Mouse (Mus musculus) heart, postnatal 4 days (tissue): ENCODE measurements around the gene Cct3. TPM values are rescaled to one million over a fixed set of nuclear protein-coding genes. Genes with fewer than 3 reads are reported as not detected.
"Not testable (repeated sequence)": the region's sequence is repeated elsewhere in the genome, so short reads cannot be mapped to it uniquely, and the experiment has no call there.

Experiments
- DNase-seq: peaks from one replicate; pipeline ENCODE4 v3.0.0; 2021
- total RNA-seq, 2 experiments: library from RNA; stranded (reverse); gene quantifications; 2 replicates each; pipeline ENCODE4 v1.2.3; 2021

The Cct3 gene
- total RNA-seq, 2 experiments from 2014 or later: 257 TPM

DNA sequence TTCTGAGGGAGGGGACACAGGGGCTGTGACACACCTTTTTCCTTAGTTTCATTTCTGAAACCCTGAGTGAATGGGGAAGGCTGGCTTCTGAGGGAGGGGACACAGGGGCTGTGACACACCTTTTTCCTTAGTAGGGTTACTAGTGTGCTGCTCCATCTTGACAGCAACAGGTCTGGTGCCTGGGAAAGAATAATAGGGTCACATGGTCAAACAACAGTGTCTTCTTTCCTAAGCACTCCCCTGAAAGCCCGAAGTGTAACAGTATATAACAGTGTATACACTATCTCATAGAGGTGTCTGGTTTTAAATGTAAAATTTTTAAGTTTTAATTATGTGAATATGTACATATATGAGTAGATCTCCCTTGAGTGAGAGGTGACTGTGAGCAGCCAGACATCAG lies 1.6 kb upstream of the Cct3 start:
- not testable (repeated sequence) for DNase-seq

DNA sequence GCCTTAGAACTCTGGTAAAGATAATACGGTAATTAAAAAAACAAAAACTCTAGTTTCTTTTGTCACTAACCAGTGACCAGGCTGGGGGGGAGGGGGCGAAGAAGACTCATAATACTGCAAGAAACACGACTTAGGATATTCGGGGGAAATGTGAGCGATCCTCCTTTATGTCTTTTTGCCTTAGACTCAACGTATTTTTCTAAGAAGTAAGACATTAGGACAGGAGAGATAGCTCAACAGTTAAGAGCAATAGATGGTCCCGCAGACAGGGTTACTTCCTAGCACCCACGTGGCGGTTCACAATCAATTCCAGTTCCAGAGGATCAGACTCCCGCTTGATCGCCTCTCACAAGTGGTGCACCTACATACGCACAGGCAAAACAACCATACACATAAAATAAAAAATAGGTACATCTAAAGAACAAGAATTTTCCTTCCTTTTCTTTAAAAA lies 781 bp upstream of the Cct3 start:
- DNase-seq: no peak

- no peak for DNase-seq
Measured at GRCm38 (mm10) chr3:88297321-88297851, 470 bp downstream of the Cct3 start.

- DNase-seq: no peak
Measured at GRCm38 (mm10) chr3:88299172-88299571, 2.3 kb downstream of the Cct3 start.

GRCm38 (mm10) chr3:88324951-88325405 lies 28.1 kb downstream of the Cct3 start, which contains the start of gene Glmp:
Glmp (plus strand) TSS chr3:88325023.
- DNase-seq: peak; percentile 61

- DNase-seq: no peak
Measured at GRCm38 (mm10) chr3:88328956-88329355, 32.0 kb downstream of the Cct3 start.

DNA sequence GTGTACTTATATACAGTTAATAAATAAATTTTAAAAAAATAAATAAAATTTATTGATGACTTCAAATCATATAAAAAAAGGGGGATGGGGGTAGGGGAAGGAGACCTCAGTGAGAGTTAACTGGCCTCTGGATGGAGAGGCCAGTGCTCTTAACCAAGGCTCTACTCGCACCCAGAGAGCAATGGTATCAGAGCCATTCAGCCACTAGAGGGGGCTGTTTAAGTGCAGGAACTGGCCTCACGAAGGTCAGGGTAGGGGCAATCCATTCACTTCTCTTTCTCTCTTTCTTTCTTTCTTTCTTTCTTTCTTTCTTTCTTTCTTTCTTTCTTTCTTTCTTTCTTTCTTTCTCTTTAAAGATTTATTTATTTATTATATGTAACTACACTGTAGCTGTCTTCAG lies 34.4 kb downstream of the Cct3 start:
- peak; percentile 58 for DNase-seq

- no peak for DNase-seq
Measured at GRCm38 (mm10) chr3:88334029-88334658, 37.2 kb downstream of the Cct3 start.

GRCm38 (mm10) chr3:88334902-88335435 lies 38.1 kb downstream of the Cct3 start:
- DNase-seq: no peak

GRCm38 (mm10) chr3:88335436-88336053 lies 38.6 kb downstream of the Cct3 start:
- no peak for DNase-seq

DNA sequence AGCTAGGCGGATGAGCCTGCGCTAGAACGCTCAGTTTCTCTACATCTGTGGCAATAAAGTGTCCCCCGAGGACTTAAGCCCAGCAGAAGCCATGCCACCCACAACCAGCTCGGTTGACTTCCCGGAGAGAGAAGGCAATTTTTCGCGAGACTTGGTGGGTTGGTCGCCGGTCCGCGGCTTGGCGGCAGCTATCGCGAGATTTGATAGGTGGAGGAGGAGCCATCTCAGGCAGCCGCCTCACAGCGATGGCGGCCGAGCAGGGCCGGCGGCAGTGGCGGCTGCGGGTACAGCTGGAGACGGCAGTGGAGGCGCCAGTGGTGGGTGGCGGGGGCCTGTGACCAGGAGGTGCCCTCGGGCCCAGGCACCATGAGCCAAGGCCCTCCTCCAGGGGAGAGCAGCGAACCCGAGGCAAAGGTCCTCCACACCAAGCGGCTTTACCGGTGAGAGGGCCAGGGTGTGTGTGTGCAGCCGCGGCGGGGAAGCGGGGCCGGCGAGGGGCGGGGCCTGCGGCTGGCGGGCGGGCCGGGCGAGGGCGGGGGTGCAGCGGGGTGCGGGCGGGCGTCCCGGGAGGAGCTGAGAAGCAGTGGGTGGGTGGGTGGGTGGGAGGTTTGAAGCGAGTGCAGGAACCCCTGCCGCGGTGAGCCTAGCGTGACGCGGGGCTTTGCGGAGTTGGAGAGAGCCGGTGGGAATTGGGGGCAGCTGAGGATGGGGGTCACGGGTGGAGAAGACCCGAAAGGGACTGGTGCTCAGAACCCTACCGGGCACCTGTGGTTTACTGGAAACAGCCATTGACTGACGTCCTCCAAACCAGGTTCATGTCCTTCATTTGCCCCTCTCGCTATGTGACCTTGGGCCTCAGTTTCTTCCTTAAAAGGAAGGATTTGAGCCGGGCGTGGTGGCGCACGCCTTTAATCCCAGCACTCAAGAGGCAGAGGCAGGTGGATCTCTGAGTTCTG lies 39.4 kb downstream of the Cct3 start, which contains the start of the genes Tmem79 and Smg5:
Gene Tmem79, minus strand, starts transcription at position 91 of the 956 bp plus-strand sequence.
Gene Smg5, plus strand, starts transcription at position 203 of the 956 bp plus-strand sequence.
- peak; percentile 98 for DNase-seq

GRCm38 (mm10) chr3:88337367-88338020 lies 40.6 kb downstream of the Cct3 start:
- DNase-seq: no peak

DNA sequence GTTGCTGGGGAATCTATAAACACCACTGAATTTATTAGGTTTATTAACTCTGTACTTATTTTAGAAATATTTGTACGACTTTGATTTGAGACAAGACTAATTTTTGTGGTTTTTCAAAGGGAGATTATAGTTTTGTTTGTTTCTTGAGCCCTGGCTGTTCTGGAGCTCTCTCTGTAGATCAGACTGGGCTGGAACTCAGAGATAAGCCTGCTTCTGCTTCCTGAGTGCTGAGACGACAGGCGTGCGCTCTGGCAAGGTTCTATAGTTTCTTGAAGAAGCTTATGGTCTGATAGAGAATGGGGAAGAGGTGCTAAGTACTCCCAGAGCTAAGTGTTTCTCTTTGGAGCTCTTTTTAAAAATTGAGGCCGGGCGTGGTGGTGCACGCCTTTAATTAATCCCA lies 41.4 kb downstream of the Cct3 start:
- DNase-seq: no peak

DNA sequence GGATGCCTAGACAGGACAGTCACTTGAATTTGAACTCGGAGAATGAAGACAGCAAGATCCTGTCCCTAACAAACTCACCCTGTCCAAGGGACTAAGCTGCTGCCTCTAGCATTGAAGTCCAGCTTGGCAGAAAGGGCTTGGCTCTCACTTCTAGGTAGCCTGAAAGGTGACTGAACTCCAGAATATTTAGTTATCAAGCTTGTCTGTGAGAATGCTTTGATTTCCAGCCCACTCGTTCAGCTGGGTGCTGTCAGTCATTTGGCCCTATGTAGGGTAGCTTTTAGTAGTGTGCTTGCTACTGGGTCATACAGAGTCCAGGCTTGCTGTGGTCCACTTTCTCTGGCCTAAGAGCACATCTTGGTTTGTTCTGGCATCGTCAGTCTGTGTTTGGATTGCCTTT lies 42.1 kb downstream of the Cct3 start:
- no peak for DNase-seq

- DNase-seq: no peak
Measured at GRCm38 (mm10) chr3:88350732-88351131, 53.8 kb downstream of the Cct3 start.

DNA sequence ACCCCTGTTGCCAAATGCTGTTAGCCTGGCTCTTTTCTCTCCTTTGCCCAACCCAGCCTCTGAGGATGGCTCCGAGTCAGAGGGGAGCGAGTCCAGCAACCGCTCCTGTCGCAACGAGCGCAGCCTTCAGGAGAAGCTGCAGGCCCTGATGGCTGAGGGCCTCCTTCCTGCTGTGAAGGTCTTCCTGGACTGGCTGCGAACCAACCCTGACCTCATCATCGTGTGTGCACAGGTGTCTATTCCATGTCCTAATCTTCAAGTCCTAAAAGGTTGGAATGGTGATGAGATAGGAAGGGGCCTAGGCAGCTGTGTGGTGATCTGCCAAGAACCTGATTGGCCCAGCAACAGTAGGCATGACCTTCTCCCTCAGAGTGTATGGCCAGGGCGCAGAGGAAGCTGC lies 56.0 kb downstream of the Cct3 start:
- no peak for DNase-seq

GRCm38 (mm10) chr3:88354396-88355165 lies 57.7 kb downstream of the Cct3 start:
- no peak for DNase-seq

- DNase-seq: no peak
Measured at GRCm38 (mm10) chr3:88359584-88359983, 62.7 kb downstream of the Cct3 start.

DNA sequence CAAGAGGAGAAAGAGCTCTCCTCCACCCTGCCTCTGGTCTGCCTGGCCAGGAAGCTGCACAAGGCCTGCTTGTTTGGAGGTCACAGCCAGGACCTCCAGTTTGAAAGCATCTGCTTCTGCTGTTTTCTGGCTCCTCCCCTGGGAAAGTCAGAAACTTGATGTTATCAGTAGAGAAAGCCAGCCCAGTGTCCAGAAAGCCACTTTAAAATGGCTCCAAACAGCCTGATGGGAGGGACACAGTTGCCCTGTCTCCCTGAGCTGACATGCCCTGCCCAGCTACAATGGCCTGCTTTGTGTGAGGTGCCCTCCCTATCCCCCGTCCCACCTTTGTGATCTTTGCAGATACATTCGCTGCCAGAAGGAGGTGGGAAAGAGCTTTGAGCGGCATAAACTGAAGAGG lies 63.1 kb downstream of the Cct3 start:
- DNase-seq: no peak

GRCm38 (mm10) chr3:88361096-88361495 lies 64.2 kb downstream of the Cct3 start:
- DNase-seq: no peak
